Mouse (Mus musculus) heart, postnatal 4 days (tissue): ENCODE results near the gene Akap9. TPM values are rescaled to one million over a fixed set of nuclear protein-coding genes. Genes with fewer than 3 reads are reported as not detected.
"Not testable (repeated sequence)": the region's sequence is repeated elsewhere in the genome, so short reads cannot be mapped to it uniquely, and the experiment has no call there.

Experiments
- DNase-seq: peaks from one replicate; pipeline ENCODE4 v3.0.0; 2021
- total RNA-seq, 2 experiments: library from RNA; stranded (reverse); gene quantifications; 2 replicates each; pipeline ENCODE4 v1.2.3; 2021

The Akap9 gene
- total RNA-seq, 2 experiments from 2014 or later = 49.3 to 49.6 TPM

GRCm38 (mm10) chr5:4040372-4040771 lies 112.5 kb downstream of the Akap9 start:
- no peak for DNase-seq

- no peak for DNase-seq
These were observed 113.1 kb downstream of the Akap9 start for GRCm38 (mm10) chr5:4040922-4041321.

- no peak for DNase-seq
These were observed 132.5 kb downstream of the Akap9 start for GRCm38 (mm10) chr5:4060313-4060712.

GRCm38 (mm10) chr5:4066476-4067115 lies 138.7 kb downstream of the Akap9 start:
- no peak for DNase-seq

GRCm38 (mm10) chr5:4067203-4067602 lies 139.3 kb downstream of the Akap9 start:
- peak; percentile 32 for DNase-seq

- no peak for DNase-seq
These were observed 151.2 kb downstream of the Akap9 start for GRCm38 (mm10) chr5:4079086-4079485.

- DNase-seq = no peak
These were observed 153.0 kb downstream of the Akap9 start for GRCm38 (mm10) chr5:4080861-4081260.

- DNase-seq = no peak
These were observed 153.7 kb downstream of the Akap9 start for GRCm38 (mm10) chr5:4081513-4081912.

- DNase-seq = no peak
These were observed 157.1 kb downstream of the Akap9 start for GRCm38 (mm10) chr5:4084948-4085347.

GRCm38 (mm10) chr5:4086309-4086708 lies 158.5 kb downstream of the Akap9 start:
- no peak for DNase-seq

- no peak for DNase-seq
These were observed 160.3 kb downstream of the Akap9 start for GRCm38 (mm10) chr5:4088190-4088589.

GRCm38 (mm10) chr5:4094471-4094870 lies 166.6 kb downstream of the Akap9 start:
- DNase-seq = no peak

- DNase-seq = no peak
These were observed 173.2 kb downstream of the Akap9 start for GRCm38 (mm10) chr5:4101031-4101430.

GRCm38 (mm10) chr5:4101770-4102169 lies 173.9 kb downstream of the Akap9 start:
- no peak for DNase-seq

- DNase-seq = peak; percentile 9
These were observed 175.9 kb downstream of the Akap9 start for GRCm38 (mm10) chr5:4103626-4104340.

GRCm38 (mm10) chr5:4104341-4105040 lies 176.6 kb downstream of the Akap9 start, which contains the start of gene Cyp51:
Gene Cyp51 (minus strand): TSS chr5:4104746.
- DNase-seq = peak; percentile 89

- no peak for DNase-seq
These were observed 177.9 kb downstream of the Akap9 start for GRCm38 (mm10) chr5:4105651-4106186.

GRCm38 (mm10) chr5:4107056-4107455 lies 179.2 kb downstream of the Akap9 start:
- DNase-seq = not testable (repeated sequence)

- no peak for DNase-seq
These were observed 184.8 kb downstream of the Akap9 start for GRCm38 (mm10) chr5:4112570-4113098.
